Mouse (Mus musculus): ENCODE results near the gene Prkd1. TPM values are rescaled to one million over a fixed set of nuclear protein-coding genes. Genes with fewer than 3 reads are reported as not detected.
A peak's percentile ranks its signal among the peaks of the same experiment; 100 is the strongest.
"Not testable (repeated sequence)": the region's sequence is repeated elsewhere in the genome, so short reads cannot be mapped to it uniquely, and the experiment has no call there.

The Prkd1 gene
- total RNA-seq (2021) = 1 to 10 TPM; 2.3 to 3.9 TPM
- long read RNA-seq, experiment 1, partial matches to known transcripts = 1 of 3 reads
- long read RNA-seq, experiment 1, other reads (novel, unspliced or antisense) = 1 of 3 reads
- long read RNA-seq, experiment 2, partial matches to known transcripts = 0 of 3 reads
- long read RNA-seq, experiment 2, other reads (novel, unspliced or antisense) = 2 of 3 reads

GRCm38 (mm10) chr12:50648671-50649541 is at the start of gene Prkd1:
Gene Prkd1 (minus strand): TSS chr12:50649098.
- DNase-seq = peak; percentile 75
- intact Hi-C loops (cut with DNase I; ENCODE audit: low total_unique reads) = no loop called here

GRCm38 (mm10) chr12:50697492-50697891 is 48.6 kb upstream of the Prkd1 start:
- DNase-seq = no peak
- intact Hi-C loops (cut with DNase I; ENCODE audit: low total_unique reads) = loop anchor here (10.0 kb wide), 1 partner anchor 383 kb away; no protein-coding TSS in a partner anchor

GRCm38 (mm10) chr12:50648176-50648670 is 675 bp downstream of the Prkd1 start:
- peak; percentile 3 for DNase-seq
- intact Hi-C loops (cut with DNase I; ENCODE audit: low total_unique reads) = no loop called here

- intact Hi-C loops (cut with DNase I; ENCODE audit: low total_unique reads) = no loop called here
- DNase-seq = no peak
Observed at GRCm38 (mm10) chr12:50646857-50647256, 2.0 kb downstream of the Prkd1 start.

GRCm38 (mm10) chr12:50642671-50643070 is 6.2 kb downstream of the Prkd1 start:
- intact Hi-C loops (cut with DNase I; ENCODE audit: low total_unique reads) = no loop called here
- DNase-seq = no peak

- DNase-seq = no peak
- intact Hi-C loops (cut with DNase I; ENCODE audit: low total_unique reads) = no loop called here
Observed at GRCm38 (mm10) chr12:50640171-50640570, 8.7 kb downstream of the Prkd1 start.

GRCm38 (mm10) chr12:50634436-50634835 is 14.5 kb downstream of the Prkd1 start:
- DNase-seq = no peak
- intact Hi-C loops (cut with DNase I; ENCODE audit: low total_unique reads) = no loop called here

- DNase-seq; intact Hi-C loops (cut with DNase I; ENCODE audit: low total_unique reads): not testable (repeated sequence)
Observed at GRCm38 (mm10) chr12:50626100-50626499, 22.8 kb downstream of the Prkd1 start.

- DNase-seq = no peak
- intact Hi-C loops (cut with DNase I; ENCODE audit: low total_unique reads) = no loop called here
Observed at GRCm38 (mm10) chr12:50624175-50624574, 24.7 kb downstream of the Prkd1 start.

GRCm38 (mm10) chr12:50615852-50616251 is 33.0 kb downstream of the Prkd1 start:
- intact Hi-C loops (cut with DNase I; ENCODE audit: low total_unique reads) = no loop called here
- no peak for DNase-seq

GRCm38 (mm10) chr12:50614341-50614740 is 34.6 kb downstream of the Prkd1 start:
- no peak for DNase-seq
- intact Hi-C loops (cut with DNase I; ENCODE audit: low total_unique reads) = no loop called here

GRCm38 (mm10) chr12:50606703-50607500 is 42.0 kb downstream of the Prkd1 start:
- no peak for DNase-seq
- intact Hi-C loops (cut with DNase I; ENCODE audit: low total_unique reads) = no loop called here

GRCm38 (mm10) chr12:50599370-50599769 is 49.5 kb downstream of the Prkd1 start:
- intact Hi-C loops (cut with DNase I; ENCODE audit: low total_unique reads) = no loop called here
- no peak for DNase-seq

GRCm38 (mm10) chr12:50598053-50598988 is 50.6 kb downstream of the Prkd1 start:
- DNase-seq = peak; percentile 5

GRCm38 (mm10) chr12:50597467-50597866 is 51.4 kb downstream of the Prkd1 start:
- no peak for DNase-seq
- intact Hi-C loops (cut with DNase I; ENCODE audit: low total_unique reads) = no loop called here

More at GRCm38 (mm10) chr12:50598053-50598988, 50.6 kb downstream of the Prkd1 start:
- intact Hi-C loops (cut with DNase I; ENCODE audit: low total_unique reads) = no loop called here

- DNase-seq = no peak
- intact Hi-C loops (cut with DNase I; ENCODE audit: low total_unique reads) = no loop called here
Observed at GRCm38 (mm10) chr12:50595777-50596176, 53.1 kb downstream of the Prkd1 start.

GRCm38 (mm10) chr12:50594506-50594905 is 54.4 kb downstream of the Prkd1 start:
- no peak for DNase-seq
- intact Hi-C loops (cut with DNase I; ENCODE audit: low total_unique reads) = no loop called here

GRCm38 (mm10) chr12:50593481-50593880 is 55.4 kb downstream of the Prkd1 start:
- intact Hi-C loops (cut with DNase I; ENCODE audit: low total_unique reads) = no loop called here
- DNase-seq = no peak
